In genomic region chr5:9352646-9353045, GRCm38 (mm10) we compare ENCODE assay signal across 18 mouse cellular contexts.
"Had no signal": no experiment of that assay in that cellular context is flagged by ENCODE, and none has a peak within 500 bp of the region (broad histone marks: within the 10 kb centered on the region; RNA-seq: fewer than 3 reads in every experiment).

No protein-coding gene starts in this region.

- ATAC-seq: lung, postnatal 0 days had no signal

- H3K4me2 ChIP-seq: kidney, embryonic 15.5 days; liver, embryonic 13.5 days; lung, embryonic 14.5 days; neural tube, embryonic 13.5 days; stomach, embryonic 15.5 days had no signal

- H3K27me3 ChIP-seq: kidney, embryonic 15.5 days; liver, embryonic 13.5 days; neural tube, embryonic 13.5 days; stomach, embryonic 15.5 days had no signal

- H3K4me1 ChIP-seq: kidney, embryonic 15.5 days; liver, embryonic 13.5 days; stomach, embryonic 15.5 days had no signal

- H3K9ac ChIP-seq: kidney, embryonic 15.5 days; liver, embryonic 13.5 days; lung, embryonic 14.5 days; neural tube, embryonic 13.5 days; stomach, embryonic 15.5 days had no signal

- H3K27ac ChIP-seq: kidney, embryonic 15.5 days; left cerebral cortex, adult 2 months; liver, embryonic 13.5 days; macrophage; neural tube, embryonic 13.5 days; stomach, embryonic 15.5 days had no signal

- H3K4me3 ChIP-seq: kidney, embryonic 15.5 days; left cerebral cortex, adult 2 months; liver, embryonic 13.5 days; myocyte; neural tube, embryonic 13.5 days; stomach, embryonic 15.5 days had no signal

- H3K9me3 ChIP-seq: kidney, embryonic 15.5 days; liver, embryonic 13.5 days; neural tube, embryonic 13.5 days; stomach, embryonic 15.5 days had no signal

- H3K36me3 ChIP-seq: kidney, embryonic 15.5 days; liver, embryonic 13.5 days; neural tube, embryonic 13.5 days; stomach, embryonic 15.5 days had no signal

- DNase-seq: kidney, adult 11 months; kidney, adult 8-10 months; kidney, postnatal 10 days; kidney, postnatal 36 days; layer of hippocampus, postnatal 36 days; liver, embryonic 13.5 days; lung, embryonic 14.5 days; retina, postnatal 1 day; right cerebral cortex, postnatal 25 days; spleen, adult 18-20 months; thymus, postnatal 36 days had no signal
